Mouse (Mus musculus): ENCODE results near the gene Mrpl54.

DNA sequence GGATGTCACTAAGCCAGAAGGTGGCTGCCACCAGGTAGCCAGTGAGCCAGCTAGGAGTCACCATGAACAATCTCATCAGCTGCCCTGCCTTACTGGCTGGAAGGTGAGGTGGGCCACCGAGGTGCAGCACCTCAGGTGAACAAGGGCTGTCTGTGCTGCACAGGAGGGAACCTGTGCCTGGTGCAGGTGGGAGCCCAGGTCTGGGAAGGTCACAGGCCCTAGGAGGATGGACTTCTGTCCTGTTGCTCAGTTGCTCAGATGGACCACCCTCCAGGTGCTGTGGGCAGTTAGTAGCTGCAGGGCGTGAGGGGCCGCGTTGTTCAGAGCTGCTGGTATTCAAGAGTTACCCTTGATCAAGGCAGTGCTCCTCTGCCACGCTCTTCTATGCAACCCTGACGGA lies 49.9 kb downstream of the Mrpl54 start:
- no peak for TF ChIP-seq CTCF (IDR thresholded peaks at IDR 0.05; ENCODE audit: insufficient read depth, low read length)
- no peak for TF ChIP-seq POLR2A (IDR thresholded peaks at IDR 0.05; ENCODE audit: borderline replicate concordance, extremely low read depth, low read depth, low read length)

Data from lung, adult 2 months (tissue).